Mouse (Mus musculus) kidney, embryonic 14.5 days (tissue): Measurements from ENCODE around the gene Tmbim7. TPM values are rescaled to one million over a fixed set of nuclear protein-coding genes. Genes with fewer than 3 reads are reported as not detected.
"Not testable (repeated sequence)": the region's sequence is repeated elsewhere in the genome, so short reads cannot be mapped to it uniquely, and the experiment has no call there.

ENCODE experiments used
- ATAC-seq: fragments of 200-750 bp; cut with Nextera tagmentation; 2 replicates; pipeline ENCODE4 v1.8.0; 2017; ENCODE audit warnings: moderate number of reproducible peaks, mild to moderate bottlenecking, moderate TSS enrichment, moderate library complexity; ENCODE audit not compliant: low FRiP score, low TSS enrichment
- H3K27ac ChIP-seq: fragments of 300-500 bp; sonication (generic); 2 replicates; pipeline ENCODE4 v1.5.1; 2014; ENCODE audit warnings: low read depth, mild to moderate bottlenecking, low read length, moderate library complexity, mixed read lengths
- H3K27me3 ChIP-seq: fragments of 300-500 bp; sonication (generic); 2 replicates; pipeline ENCODE4 v1.6.1; 2014; ENCODE audit warnings: mild to moderate bottlenecking, low read length; ENCODE audit not compliant: control insufficient read depth, insufficient read depth
- H3K36me3 ChIP-seq: fragments of 300-500 bp; sonication (generic); 2 replicates; pipeline ENCODE4 v1.6.1; 2014; ENCODE audit warnings: low read length, mixed read lengths; ENCODE audit not compliant: control insufficient read depth, insufficient read depth
- H3K4me1 ChIP-seq: fragments of 300-500 bp; sonication (generic); 2 replicates; pipeline ENCODE4 v1.6.1; 2014; ENCODE audit warnings: low read length, mixed read lengths; ENCODE audit not compliant: control insufficient read depth, insufficient read depth
- H3K4me2 ChIP-seq: fragments of 300-500 bp; sonication (generic); replicated peaks from 2 replicates; pipeline ENCODE4 v1.6.1; 2014; ENCODE audit warnings: low read depth, mild to moderate bottlenecking, low read length
- H3K4me3 ChIP-seq: fragments of 300-500 bp; sonication (generic); 2 replicates; pipeline ENCODE4 v1.5.1; 2014; ENCODE audit warnings: mild to moderate bottlenecking, low read length
- H3K9ac ChIP-seq: fragments of 300-500 bp; sonication (generic); 2 replicates; pipeline ENCODE4 v1.6.1; 2014; ENCODE audit warnings: low read depth, mild to moderate bottlenecking, low read length, moderate library complexity
- H3K9me3 ChIP-seq: fragments of 300-500 bp; sonication (generic); 2 replicates; pipeline ENCODE4 v1.6.1; 2016; ENCODE audit warnings: low read length; ENCODE audit not compliant: control insufficient read depth
- WGBS: fragments of 180-500 bp; shearing (Covaris S2); extraction: QIAGEN DNeasy Blood & Tissue Kit; methylation state at CpG from one replicate; pipeline ENCODE4 v1.1.7; 2014; 5-methylcytosine and 5-hydroxymethylcytosine counted together
- polyA plus RNA-seq: library from polyadenylated mRNA; unstranded; fragments of >200 nt; fragmentation: Nextera tagmentation; extraction: Ambion mirVana; gene quantifications from 2 replicates; pipeline ENCODE4 v1.2.1, GENCODE M21; 2014

Tmbim7 gene
- polyA plus RNA-seq, 1 experiment from 2014 or later: not detected

DNA sequence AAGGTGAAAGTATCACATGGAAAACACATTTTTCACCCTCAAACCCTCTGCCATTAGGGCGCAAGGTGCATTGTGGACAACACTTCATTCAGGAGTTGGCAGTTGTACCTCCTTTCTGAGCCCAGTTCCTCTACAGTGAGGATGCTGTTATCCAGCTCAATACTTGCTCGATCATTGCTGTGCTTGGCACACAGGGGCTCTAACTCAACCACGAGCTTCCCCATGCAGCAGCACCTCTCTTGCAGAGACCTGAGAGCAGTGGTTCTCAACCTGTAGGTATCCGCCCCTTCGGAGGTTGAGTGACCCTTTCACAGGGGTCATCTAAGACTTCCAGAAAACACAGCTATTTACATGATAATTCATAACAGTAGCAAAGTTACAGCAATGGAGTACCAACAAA is 640 bp downstream of the Tmbim7 start:
- Histone ChIP-seq H3K27ac (no peak overlapping the region), H3K4me1 (0 out of 2 replicates have a peak, but pooled peaks cover under 1% of the 10 kb centered on the region), H3K36me3 (no peaks in the 10 kb centered on the region), H3K9me3 (no peaks in the 10 kb centered on the region), H3K9ac (no peak overlapping the region), H3K4me3 (no peak overlapping the region), H3K27me3 (no peaks in the 10 kb centered on the region), H3K4me2 (no peak overlapping the region)
- ATAC-seq: no peak
- WGBS: 85% methylated on average over 5 of the region's 5 CpGs

- not testable (repeated sequence) for H3K4me3 ChIP-seq, H3K27ac ChIP-seq, H3K36me3 ChIP-seq, H3K4me1 ChIP-seq, H3K27me3 ChIP-seq, H3K9ac ChIP-seq, ATAC-seq, H3K9me3 ChIP-seq, H3K4me2 ChIP-seq
- WGBS: 95% methylated on average over 14 of the region's 25 CpGs
Observed at GRCm38 (mm10) chr5:3652903-3653575, 2.1 kb downstream of the Tmbim7 start.

DNA sequence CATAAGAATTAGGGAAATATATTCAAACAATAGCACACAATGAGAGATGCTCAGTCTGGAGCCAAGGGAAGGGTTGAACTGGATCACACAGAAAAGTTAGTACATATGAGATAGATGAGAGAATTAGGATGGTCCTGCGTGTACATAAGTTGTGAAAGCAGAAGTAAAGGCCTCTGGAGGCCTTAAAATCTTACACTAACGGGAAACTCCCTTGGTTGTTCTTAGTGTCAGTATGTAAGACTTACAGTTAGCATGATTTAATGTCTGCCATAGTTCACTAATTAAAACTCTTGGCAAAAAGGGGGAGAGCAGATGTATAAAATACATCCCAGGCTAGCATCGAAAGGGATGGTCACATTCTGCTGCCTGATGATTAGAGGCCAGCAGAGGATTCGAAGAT is 2.8 kb downstream of the Tmbim7 start:
- 85% methylated on average over 4 of the region's 4 CpGs for WGBS
- ATAC-seq: no peak
- Histone ChIP-seq H3K4me1 (no peaks in the 10 kb centered on the region), H3K27ac (no peak overlapping the region), H3K27me3 (no peaks in the 10 kb centered on the region), H3K36me3 (no peaks in the 10 kb centered on the region), H3K9ac (no peak overlapping the region), H3K4me2 (no peak overlapping the region), H3K9me3 (no peaks in the 10 kb centered on the region), H3K4me3 (no peak overlapping the region)

DNA sequence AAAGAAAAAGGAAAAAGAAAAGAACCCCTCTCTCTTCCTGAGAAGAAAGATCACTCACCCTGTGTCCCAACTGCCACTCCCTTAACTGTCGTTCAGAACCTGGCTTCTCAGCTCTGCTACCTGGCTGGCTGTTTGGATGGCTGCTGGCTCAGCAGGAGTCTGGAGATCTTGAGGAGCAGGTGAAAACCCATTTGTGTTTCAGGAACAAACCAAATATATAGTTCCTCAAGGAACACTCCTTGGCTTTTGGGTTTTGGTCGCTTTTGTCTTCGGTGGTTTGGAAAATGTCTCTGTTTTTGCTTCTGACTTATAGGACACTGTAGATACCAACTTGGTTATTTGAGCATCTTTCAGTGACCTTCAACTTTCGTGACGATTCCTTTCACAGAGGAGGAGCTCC is 6.1 kb downstream of the Tmbim7 start, which contains the start of gene Gatad1:
Gene Gatad1, minus strand, starts transcription at position 101 of the 400 bp plus-strand sequence.
- H3K4me1 ChIP-seq: no peaks in the 10 kb centered on the region
- H3K9ac ChIP-seq: no peak within 1 kb of the TSS
- no peaks in the 10 kb centered on the region for H3K27me3 ChIP-seq
- no peak within 1 kb of the TSS for H3K4me2 ChIP-seq
- H3K9me3 ChIP-seq: no peaks in the 10 kb centered on the region
- no peak within 1 kb of the TSS for H3K4me3 ChIP-seq
- no peak within 1 kb of the TSS for H3K27ac ChIP-seq
- ATAC-seq: no peak
- WGBS: 75% methylated on average over 5 of the region's 5 CpGs
- no peaks in the 10 kb centered on the region for H3K36me3 ChIP-seq

DNA sequence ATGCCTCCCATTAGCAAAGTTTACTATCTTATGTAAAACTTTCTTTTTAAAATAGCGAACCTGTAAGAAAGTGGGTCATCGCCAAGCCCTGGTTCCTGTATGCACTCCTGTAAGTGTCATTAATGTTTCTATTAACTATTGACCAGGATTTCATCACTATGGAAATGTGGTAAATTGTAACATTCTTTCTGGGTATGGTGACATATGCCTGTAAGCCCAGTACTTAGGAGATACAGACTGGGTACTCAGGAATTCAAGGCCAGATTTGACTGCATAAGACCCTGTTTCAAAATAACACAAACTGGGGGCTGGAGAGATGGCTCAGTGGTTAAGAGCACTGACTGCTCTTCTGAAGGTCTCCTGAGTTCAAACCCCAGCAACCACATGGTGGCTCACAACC is 14.2 kb downstream of the Tmbim7 start:
- 92% methylated on average over 2 of the region's 2 CpGs for WGBS
- Histone ChIP-seq H3K36me3 (no peaks in the 10 kb centered on the region), H3K27me3 (no peaks in the 10 kb centered on the region), H3K4me3 (no peak overlapping the region), H3K9me3 (no peaks in the 10 kb centered on the region), H3K4me2 (no peak overlapping the region), H3K27ac (no peak overlapping the region), H3K4me1 (no peaks in the 10 kb centered on the region), H3K9ac (no peak overlapping the region)
- no peak for ATAC-seq

DNA sequence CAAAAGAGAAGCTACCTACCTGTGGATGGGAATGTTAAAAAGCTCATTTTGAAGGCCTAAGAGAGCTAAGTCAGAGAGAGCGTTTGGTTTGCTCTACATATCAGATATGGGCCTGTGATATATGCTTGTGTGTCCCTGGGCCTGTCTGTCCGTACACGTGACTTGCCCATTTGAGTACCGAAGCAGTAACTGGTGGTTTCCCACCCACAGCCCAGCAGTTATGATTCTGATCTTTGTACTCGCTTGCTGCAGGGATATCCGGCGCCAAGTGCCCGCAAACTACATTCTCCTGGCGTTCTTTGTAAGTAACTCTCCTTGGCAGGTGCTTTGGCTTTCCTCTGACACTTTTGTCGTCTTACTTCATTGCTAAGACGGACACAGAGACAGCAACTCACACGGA is 15.6 kb downstream of the Tmbim7 start:
- Histone ChIP-seq H3K9me3 (no peaks in the 10 kb centered on the region), H3K4me3 (no peak overlapping the region), H3K4me2 (no peak overlapping the region), H3K9ac (no peak overlapping the region), H3K36me3 (no peaks in the 10 kb centered on the region), H3K27me3 (no peaks in the 10 kb centered on the region), H3K4me1 (no peaks in the 10 kb centered on the region), H3K27ac (no peak overlapping the region)
- WGBS: 88% methylated on average over 12 of the region's 12 CpGs
- ATAC-seq: no peak

DNA sequence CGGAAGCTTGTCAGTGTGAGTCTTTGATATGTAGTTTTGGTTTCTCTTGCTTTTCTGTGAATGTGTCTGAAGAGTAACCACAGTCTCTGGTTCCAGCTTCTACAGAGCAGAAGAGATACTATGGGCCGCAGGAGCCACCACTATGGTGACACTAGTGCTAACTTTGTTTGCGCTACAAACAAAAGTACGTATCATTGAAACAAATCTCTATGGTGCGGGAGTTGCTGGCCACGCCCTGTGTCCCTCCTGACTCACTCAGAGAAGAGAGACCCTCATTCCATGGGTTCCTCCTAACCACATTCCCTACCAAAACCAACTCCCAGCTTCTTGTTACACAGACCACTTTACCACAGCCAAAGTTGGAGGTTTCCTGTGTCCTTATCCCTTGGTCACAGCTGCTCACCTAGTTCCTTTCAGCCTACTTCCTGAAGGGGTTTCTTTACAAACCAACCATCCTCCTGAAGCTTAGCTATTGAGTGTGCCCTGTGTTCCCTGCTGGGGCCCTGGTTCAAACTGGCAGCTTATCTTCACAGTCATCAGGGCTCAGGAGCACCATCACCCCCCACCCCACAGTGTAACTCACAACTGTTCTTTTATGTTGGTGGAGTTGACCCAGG is 19.1 kb downstream of the Tmbim7 start:
- Histone ChIP-seq H3K4me3 (no peak overlapping the region), H3K27ac (no peak overlapping the region), H3K27me3 (no peaks in the 10 kb centered on the region), H3K9ac (no peak overlapping the region), H3K4me2 (no peak overlapping the region), H3K36me3 (no peaks in the 10 kb centered on the region), H3K9me3 (no peaks in the 10 kb centered on the region), H3K4me1 (no peaks in the 10 kb centered on the region)
- ATAC-seq: no peak
- 90% methylated on average over 6 of the region's 6 CpGs for WGBS

- peaks cover 21% of the 10 kb centered on the region for H3K36me3 ChIP-seq
- WGBS: 86% methylated on average over 8 of the region's 8 CpGs
- H3K27ac ChIP-seq: no peak overlapping the region
- H3K4me1 ChIP-seq: no peaks in the 10 kb centered on the region
- H3K9me3 ChIP-seq: no peaks in the 10 kb centered on the region
- no peak overlapping the region for H3K4me2 ChIP-seq
- ATAC-seq: no peak
- H3K27me3 ChIP-seq: no peaks in the 10 kb centered on the region
- H3K9ac ChIP-seq: no peak overlapping the region
- H3K4me3 ChIP-seq: no peak overlapping the region
Observed at GRCm38 (mm10) chr5:3688298-3688697, 37.3 kb downstream of the Tmbim7 start.

DNA sequence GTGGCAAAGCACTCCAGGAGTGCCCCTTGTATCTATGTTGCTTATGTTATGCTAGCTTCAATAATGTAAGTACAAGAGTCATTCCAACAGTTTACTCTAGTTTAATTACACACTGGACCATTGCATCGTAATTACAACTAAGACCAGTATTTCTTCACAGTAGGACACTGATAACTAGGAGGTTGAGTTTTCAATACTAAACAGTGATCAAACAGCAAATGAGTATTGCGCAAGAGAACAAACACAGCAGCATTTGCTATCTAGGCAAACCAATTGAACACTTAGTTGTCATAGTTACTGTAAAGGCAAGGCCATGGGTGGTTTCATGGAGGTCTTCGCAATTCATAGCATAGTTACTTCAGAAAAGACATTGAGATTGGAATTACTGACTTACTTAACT is 40.3 kb downstream of the Tmbim7 start:
- H3K4me3 ChIP-seq: no peak overlapping the region
- WGBS: 92% methylated on average over 3 of the region's 3 CpGs
- ATAC-seq: no peak

More for the DNA sequence above, 40.3 kb downstream of the Tmbim7 start:
- Histone ChIP-seq H3K9ac (no peak overlapping the region), H3K4me1 (no peaks in the 10 kb centered on the region), H3K9me3 (no peaks in the 10 kb centered on the region), H3K36me3 (peaks cover 42% of the 10 kb centered on the region), H3K27me3 (no peaks in the 10 kb centered on the region), H3K27ac (no peak overlapping the region), H3K4me2 (no peak overlapping the region)
